Mouse (Mus musculus) forebrain, embryonic 12.5 days (tissue): ENCODE measurements around the gene Ext2. TPM values are rescaled to one million over a fixed set of nuclear protein-coding genes. Genes with fewer than 3 reads are reported as not detected.

Experiments used
- ATAC-seq: fragments of 200-750 bp; cut with Nextera tagmentation; 2 replicates; pipeline ENCODE4 v1.8.0; 2017; ENCODE audit warnings: moderate TSS enrichment; ENCODE audit not compliant: low FRiP score
- H3K27ac ChIP-seq: fragments of 300-500 bp; sonication (generic); 2 replicates; pipeline ENCODE4 v1.5.1; 2016; ENCODE audit warnings: mild to moderate bottlenecking
- H3K27me3 ChIP-seq: fragments of 300-500 bp; sonication (generic); 2 replicates; pipeline ENCODE4 v1.6.1; 2016; ENCODE audit warnings: mild to moderate bottlenecking
- H3K36me3 ChIP-seq: fragments of 300-500 bp; sonication (generic); replicated peaks from 2 replicates; pipeline ENCODE4 v1.6.1; 2016; ENCODE audit warnings: mild to moderate bottlenecking
- H3K4me1 ChIP-seq: fragments of 300-500 bp; sonication (generic); 2 replicates; pipeline ENCODE4 v1.6.1; 2016
- H3K4me2 ChIP-seq: fragments of 300-500 bp; sonication (generic); 2 replicates; pipeline ENCODE4 v1.6.1; 2016; ENCODE audit warnings: mild to moderate bottlenecking, moderate library complexity
- H3K4me3 ChIP-seq: fragments of 300-500 bp; sonication (generic); replicated peaks from 2 replicates; pipeline ENCODE4 v1.5.1; 2016; ENCODE audit warnings: mild to moderate bottlenecking
- H3K9ac ChIP-seq: fragments of 300-500 bp; sonication (generic); 2 replicates; pipeline ENCODE4 v1.6.1; 2016; ENCODE audit warnings: mild to moderate bottlenecking
- H3K9me3 ChIP-seq: fragments of 300-500 bp; sonication (generic); 2 replicates; pipeline ENCODE4 v1.6.1; 2016
- WGBS: fragments of 180-500 bp; shearing (Covaris S2); methylation state at CpG from one replicate; pipeline ENCODE4 v1.1.7; 2016; 5-methylcytosine and 5-hydroxymethylcytosine counted together
- polyA plus RNA-seq: library from polyadenylated mRNA; unstranded; fragments of >200 nt; fragmentation: Nextera tagmentation; extraction: Ambion mirVana; gene quantifications from 2 replicates; pipeline ENCODE4 v1.2.1, GENCODE M21; 2016

Gene Ext2
- polyA plus RNA-seq, 1 experiment from 2014 or later, result 69.2 TPM

- Histone ChIP-seq H3K27me3 (peaks cover 19% of the 10 kb centered on the region), H3K9ac (no peak overlapping the region), H3K4me3 (no peak overlapping the region), H3K36me3 (no peaks in the 10 kb centered on the region), H3K4me2 (0 out of 2 replicates have a peak overlapping the region, but pooled peaks have one; percentile 8), H3K4me1 (peaks cover 12% of the 10 kb centered on the region), H3K9me3 (no peaks in the 10 kb centered on the region), H3K27ac (no peak overlapping the region)
- WGBS, result 23% methylated on average over 19 of the region's 19 CpGs
- ATAC-seq, result no peak
These were observed 203.7 kb downstream of the Ext2 start for GRCm38 (mm10) chr2:93618447-93619199.

GRCm38 (mm10) chr2:93615845-93616689 lies 206.3 kb downstream of the Ext2 start:
- Histone ChIP-seq H3K9me3 (no peaks in the 10 kb centered on the region), H3K36me3 (no peaks in the 10 kb centered on the region), H3K4me2 (0 out of 2 replicates have a peak overlapping the region, but pooled peaks have one; percentile 4), H3K27ac (no peak overlapping the region), H3K4me3 (no peak overlapping the region), H3K4me1 (peaks cover 12% of the 10 kb centered on the region), H3K9ac (no peak overlapping the region), H3K27me3 (peaks cover 19% of the 10 kb centered on the region)
- 75% methylated on average over 27 of the region's 27 CpGs for WGBS
- ATAC-seq, result no peak

GRCm38 (mm10) chr2:93613020-93613419 lies 209.3 kb downstream of the Ext2 start:
- Histone ChIP-seq H3K36me3 (no peaks in the 10 kb centered on the region), H3K9ac (no peak overlapping the region), H3K9me3 (no peaks in the 10 kb centered on the region), H3K4me2 (no peak overlapping the region), H3K27ac (no peak overlapping the region), H3K4me1 (no peaks in the 10 kb centered on the region), H3K4me3 (no peak overlapping the region), H3K27me3 (peaks cover 10% of the 10 kb centered on the region)
- ATAC-seq, result no peak
- 91% methylated on average over 7 of the region's 7 CpGs for WGBS

Other genes with a start within 250 kb of the Ext2 start
- 5.2 and 5.9 TPM in 2 replicates for gene Alx4, start 180.2 kb downstream of the Ext2 start, polyA plus RNA-seq
- 7.8 and 8.3 TPM in 2 replicates for gene Accs, start 27.4 kb upstream of the Ext2 start, polyA plus RNA-seq
- 0.28 and 0.31 TPM in 2 replicates for gene Accsl, start 46.6 kb upstream of the Ext2 start, polyA plus RNA-seq
- gene Gm13889, start 134.6 kb upstream of the Ext2 start, polyA plus RNA-seq, result 22.1 and 25.3 TPM in 2 replicates
- not detected in 2 replicates for gene Gm27027, start 173.8 kb upstream of the Ext2 start, polyA plus RNA-seq
- gene Alkbh3, start 188.2 kb upstream of the Ext2 start, polyA plus RNA-seq, result 52.3 and 55.9 TPM in 2 replicates